Mouse (Mus musculus) lung, postnatal 0 days (tissue): ENCODE results near the gene Smco4.

Experiments used
- CTCF ChIP-seq: IDR thresholded peaks from 2 replicates; pipeline ENCODE4 v1.5.1; 2016; ENCODE audit warnings: antibody characterized with exemption, mild to moderate bottlenecking
- EP300 ChIP-seq: IDR thresholded peaks from 2 replicates; pipeline ENCODE4 v1.6.1; 2016; ENCODE audit warnings: antibody characterized with exemption, mild to moderate bottlenecking, control low read depth

- TF ChIP-seq CTCF (no peak), EP300 (no peak)
Measured at GRCm38 (mm10) chr9:15450921-15451320, 42.3 kb upstream of the Smco4 start.
